Mouse (Mus musculus) spleen, adult 2 months (tissue): Measurements from ENCODE around the gene Diablo.

ENCODE experiments used
- CTCF ChIP-seq: fragments of 200-500 bp; IDR thresholded peaks from 2 replicates; pipeline ENCODE4 v1.5.1; 2011; ENCODE audit warnings: mild to moderate bottlenecking, inconsistent platforms; ENCODE audit not compliant: insufficient read depth, insufficient read length, insufficient replicate concordance; ENCODE audit errors: extremely low read depth
- POLR2A ChIP-seq: fragments of 200-500 bp; IDR thresholded peaks from 2 replicates; pipeline ENCODE4 v1.6.1; 2011; ENCODE audit warnings: low read depth, low read length, inconsistent platforms

DNA sequence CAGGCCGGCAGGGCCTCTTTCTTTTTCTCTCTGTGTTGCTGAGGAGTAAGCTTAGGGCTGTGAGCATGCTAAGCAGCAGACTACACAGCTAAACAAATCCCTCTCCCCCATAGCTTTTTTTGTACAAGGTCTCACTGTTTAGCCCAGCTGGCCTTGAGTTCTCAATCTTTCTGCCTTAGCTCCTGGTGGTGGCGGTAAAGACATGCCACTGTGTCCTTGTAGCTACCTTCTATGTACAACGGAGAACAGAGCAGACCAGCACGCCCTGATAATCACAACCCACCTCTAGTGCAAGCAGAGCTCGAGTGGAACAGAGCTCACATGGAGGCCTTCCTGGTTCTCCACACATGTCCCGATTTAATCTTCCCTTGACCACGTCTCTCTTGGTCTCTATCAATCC, 4.7 kb upstream of the Diablo start:
- no peak for TF ChIP-seq POLR2A
- no peak for TF ChIP-seq CTCF
